Mouse (Mus musculus) bone marrow macrophage, adult 2 months (primary cell): ENCODE measurements at regions not wholly inside any gene's neighbourhood (a gene's known extent, or its start where the extent isn't known, plus 50 kb on each side); places are given as distances from the start of the nearest gene placed in this dataset.

Source experiments
- CTCF ChIP-seq: IDR thresholded peaks from 2 replicates; pipeline ENCODE4 v1.5.1; 2012; ENCODE audit warnings: low read depth, mild to moderate bottlenecking, low read length, moderate library complexity
- POLR2A ChIP-seq: IDR thresholded peaks from 2 replicates; pipeline ENCODE4 v1.6.1; 2012; ENCODE audit warnings: mild to moderate bottlenecking, low read depth, low read length, borderline replicate concordance

DNA sequence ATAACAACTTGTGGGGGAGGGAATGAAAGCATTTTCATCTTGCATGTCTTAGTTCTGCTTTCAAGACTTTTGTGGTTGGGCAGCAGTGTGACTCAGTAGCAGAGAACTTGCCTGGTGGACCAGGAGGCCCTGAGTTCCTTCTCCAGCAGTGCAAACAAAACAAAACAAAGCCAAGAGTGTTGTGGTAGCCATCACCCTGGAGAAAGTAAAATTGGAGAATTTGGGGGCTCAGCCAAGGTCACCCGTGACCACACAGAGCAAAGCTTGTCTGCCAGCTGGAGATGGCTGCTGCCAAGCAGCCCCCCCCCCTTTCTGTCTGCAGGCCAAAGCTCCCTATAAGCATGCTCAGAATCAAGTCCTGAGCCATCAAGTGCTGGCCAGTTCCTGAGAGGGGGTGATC lies 279.2 kb downstream of the Bcor start:
- TF ChIP-seq POLR2A (no peak), CTCF (no peak)
